Mouse (Mus musculus): ENCODE results near the gene Ccn6.

GRCm38 (mm10) chr10:39162666-39163484 lies 719 bp downstream of the Ccn6 start:
- TF ChIP-seq CTCF (IDR thresholded peaks at IDR 0.05; ENCODE audit: borderline replicate concordance, control insufficient read depth, extremely low read depth, insufficient read depth, low read length, poor library complexity) (no peak), POLR2A (IDR thresholded peaks at IDR 0.05; ENCODE audit: control insufficient read depth, extremely low read depth, insufficient read depth, low read length, poor library complexity) (no peak)

All from thymus, adult 2 months (tissue).